Mouse (Mus musculus): ENCODE measurements around the gene Rev3l.
"Not testable (repeated sequence)": the region's sequence is repeated elsewhere in the genome, so short reads cannot be mapped to it uniquely, and the experiment has no call there.

Rev3l gene

DNA sequence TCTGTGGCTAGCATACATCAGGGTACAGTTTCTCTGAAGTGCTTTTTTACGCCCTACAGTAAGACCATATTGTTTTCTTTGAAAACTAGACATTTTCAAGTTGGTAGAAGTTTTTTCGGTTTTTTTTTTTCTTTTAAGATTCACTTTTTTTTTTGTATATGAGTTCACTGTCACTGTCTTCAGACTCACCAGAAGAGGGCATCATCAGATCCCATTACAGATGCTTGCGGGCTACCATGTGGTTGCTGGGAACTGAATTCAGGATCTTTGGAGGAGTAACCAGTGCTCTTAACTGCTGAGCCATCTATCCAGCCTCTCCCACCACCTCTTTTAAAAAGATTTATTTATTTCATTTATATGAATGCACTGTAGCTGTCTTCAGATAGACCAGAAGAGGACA is 45.0 kb downstream of the Rev3l start:
- in situ Hi-C loops (cut with MboI; ENCODE audit: unreplicated experiment in 2 of 2) = no loop called here

DNA sequence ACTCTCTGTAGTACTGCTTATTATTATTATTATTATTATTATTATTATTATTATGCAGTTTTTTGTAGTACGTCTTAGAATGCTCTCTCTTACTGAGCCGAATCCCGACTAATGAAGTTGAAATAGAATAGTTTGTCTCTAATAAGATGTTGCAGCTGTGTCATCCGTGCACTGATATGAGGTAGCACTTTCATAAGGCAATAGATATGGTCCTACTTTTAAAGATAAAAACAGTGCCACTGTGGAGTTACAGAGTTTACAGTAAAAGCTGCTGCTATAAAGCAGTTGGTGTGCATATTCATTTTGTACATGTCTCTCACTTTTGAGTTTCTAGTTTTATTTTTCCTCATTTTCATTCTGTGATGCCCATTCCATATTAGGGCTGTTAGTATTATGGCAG is 46.4 kb downstream of the Rev3l start:
- in situ Hi-C loops (cut with MboI; ENCODE audit: unreplicated experiment in 2 of 2) = no loop called here

DNA sequence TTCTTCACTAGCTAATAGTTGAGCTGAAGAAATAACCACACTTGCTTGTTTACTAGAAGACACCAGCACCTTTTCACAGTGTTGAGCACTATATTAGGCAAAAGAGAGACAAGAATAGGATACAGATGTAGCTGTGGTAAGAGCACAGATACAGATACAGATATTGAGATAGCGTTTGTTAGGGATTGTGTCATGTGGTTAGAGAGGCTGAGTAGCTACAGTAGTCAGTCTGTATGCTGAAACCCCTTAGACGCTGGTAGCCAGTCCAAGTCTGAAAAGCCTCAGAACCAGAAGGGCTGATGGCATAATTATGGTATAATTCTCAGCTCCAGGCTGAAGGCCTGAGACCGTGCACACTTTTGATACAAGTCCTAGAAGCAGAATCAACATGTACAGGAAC is 53.3 kb downstream of the Rev3l start:
- in situ Hi-C loops (cut with MboI; ENCODE audit: unreplicated experiment in 2 of 2) = no loop called here

GRCm38 (mm10) chr10:39793295-39793694 is 61.4 kb downstream of the Rev3l start:
- in situ Hi-C loops (cut with MboI; ENCODE audit: unreplicated experiment in 2 of 2) = no loop called here

- in situ Hi-C loops (cut with MboI; ENCODE audit: unreplicated experiment in 2 of 2) = loop anchor here (25.0 kb wide), 3 partner anchors 401 to 726 kb away; partner anchors contain the start of gene Ccn6 (in 2 of the 2)
These were observed 79.6 kb downstream of the Rev3l start for GRCm38 (mm10) chr10:39811507-39811906.

GRCm38 (mm10) chr10:39842621-39843020 is 110.7 kb downstream of the Rev3l start:
- in situ Hi-C loops (cut with MboI; ENCODE audit: unreplicated experiment in 2 of 2) = no loop called here

DNA sequence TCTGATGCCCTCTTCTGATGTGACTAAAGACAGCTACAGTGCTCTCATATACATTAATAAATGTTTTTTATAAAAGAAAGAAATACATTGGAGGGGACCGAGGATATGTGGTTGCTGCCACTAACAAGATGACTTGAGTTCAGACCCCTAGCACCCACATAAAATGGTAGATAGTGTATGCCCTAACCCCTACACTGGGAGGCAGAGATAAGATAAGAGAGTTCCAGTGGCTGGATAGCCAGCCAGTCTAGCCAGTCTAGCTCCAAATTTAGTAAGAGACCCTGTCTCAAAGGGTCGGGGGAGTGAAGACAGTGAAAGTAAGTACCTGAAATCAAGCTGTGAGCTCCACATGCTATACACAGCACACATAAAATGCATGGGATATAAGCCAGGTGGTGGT is 133.6 kb downstream of the Rev3l start:
- in situ Hi-C loops (cut with MboI; ENCODE audit: unreplicated experiment in 2 of 2) = no loop called here

GRCm38 (mm10) chr10:39888621-39889020 is 156.7 kb downstream of the Rev3l start:
- in situ Hi-C loops (cut with MboI; ENCODE audit: unreplicated experiment in 2 of 2) = no loop called here

DNA sequence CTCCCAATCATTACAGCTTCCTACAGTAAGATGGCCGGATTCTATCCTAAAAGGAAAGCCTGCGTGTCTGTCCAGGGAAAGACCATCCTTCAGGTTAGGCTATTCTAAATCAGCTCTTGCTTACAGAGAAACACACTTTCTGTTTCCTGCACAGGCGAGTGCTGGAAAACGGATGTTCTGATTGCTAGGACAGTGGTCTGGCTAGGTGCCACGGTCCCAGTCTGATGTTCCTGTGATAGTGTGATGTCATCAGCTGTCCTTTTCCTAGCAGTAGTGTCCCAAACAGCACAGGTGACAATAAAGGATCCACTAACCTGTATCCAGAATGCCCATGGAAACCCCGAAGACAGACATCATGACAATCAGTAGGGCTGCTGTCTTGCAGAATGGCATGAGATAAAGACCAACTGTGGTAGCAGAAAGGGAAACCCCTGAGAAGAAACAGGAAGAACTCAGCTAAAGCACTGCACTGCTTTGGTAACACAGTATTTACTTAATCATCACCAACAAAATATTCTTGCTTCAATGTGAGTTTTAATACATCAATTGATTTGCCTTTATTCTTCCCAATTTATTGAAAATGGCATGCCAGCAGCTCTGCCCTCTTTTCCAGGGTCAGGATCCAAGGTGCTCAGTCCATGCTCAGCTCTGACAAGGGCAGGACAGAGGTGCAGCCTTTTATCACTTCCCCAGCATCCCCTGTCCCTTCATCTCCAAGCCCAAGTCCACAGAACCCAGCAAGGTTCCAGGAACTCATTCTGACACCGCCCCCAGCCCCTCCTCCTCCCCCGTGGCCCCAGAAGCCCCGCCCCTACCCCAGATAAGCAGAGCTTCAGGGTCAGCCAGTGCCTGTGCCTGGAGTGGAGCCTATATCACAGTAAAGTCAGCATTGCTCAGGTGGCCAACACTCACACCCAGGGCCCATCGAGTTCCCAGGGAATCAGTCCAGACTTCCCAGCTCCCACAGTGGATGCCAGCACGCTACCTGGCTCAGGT is 162.1 kb downstream of the Rev3l start:
- in situ Hi-C loops (cut with MboI; ENCODE audit: unreplicated experiment in 2 of 2) = no loop called here

DNA sequence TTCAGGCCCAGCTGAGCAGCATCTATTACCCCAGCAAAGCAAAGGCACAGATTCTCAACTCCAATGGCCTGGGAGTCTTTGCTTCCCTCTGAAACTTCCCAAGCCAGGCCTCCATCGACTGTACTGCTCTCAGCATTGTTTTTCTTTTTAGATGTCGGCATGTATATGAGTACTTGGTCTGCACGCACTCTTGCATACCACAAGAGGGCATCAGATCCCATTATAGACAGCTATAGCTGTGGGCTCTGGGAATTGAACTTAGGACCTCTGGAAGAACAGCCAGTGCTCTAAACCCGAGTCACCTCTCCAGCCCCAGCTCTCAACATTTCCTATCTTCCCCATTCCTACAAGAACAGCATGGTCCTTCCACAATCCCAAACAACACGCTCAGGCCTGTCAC is 164.6 kb downstream of the Rev3l start:
- in situ Hi-C loops (cut with MboI; ENCODE audit: unreplicated experiment in 2 of 2) = no loop called here

DNA sequence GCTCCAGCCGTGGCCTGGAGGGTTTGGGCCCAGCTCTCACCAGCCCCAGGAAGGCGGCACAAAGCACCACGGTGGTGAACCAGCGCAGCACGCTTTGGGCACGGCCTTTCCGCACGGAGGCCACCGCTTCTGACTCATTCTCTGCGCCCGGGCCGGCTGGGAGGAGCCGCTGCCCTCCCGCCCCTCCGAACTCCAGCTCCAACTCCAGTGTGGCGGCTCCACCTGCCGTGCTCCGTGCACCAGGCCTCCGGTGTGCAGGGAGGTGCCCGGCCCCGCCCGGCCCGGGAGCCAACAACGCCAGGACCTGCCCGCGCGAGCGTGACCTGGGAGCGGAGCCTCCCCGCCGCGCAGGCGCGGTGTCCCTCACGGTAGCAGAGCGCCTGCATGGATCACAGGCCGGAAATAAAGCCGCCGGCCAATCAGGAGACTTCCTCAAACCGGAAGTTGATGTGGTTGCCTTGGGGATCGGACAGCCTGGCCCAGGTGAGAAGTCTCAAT is 167.0 kb downstream of the Rev3l start, which contains the start of gene Mfsd4b4:
Gene Mfsd4b4, minus strand, starts transcription at position 365 of the 498 bp plus-strand sequence.
- in situ Hi-C loops (cut with MboI; ENCODE audit: unreplicated experiment in 2 of 2) = no loop called here

DNA sequence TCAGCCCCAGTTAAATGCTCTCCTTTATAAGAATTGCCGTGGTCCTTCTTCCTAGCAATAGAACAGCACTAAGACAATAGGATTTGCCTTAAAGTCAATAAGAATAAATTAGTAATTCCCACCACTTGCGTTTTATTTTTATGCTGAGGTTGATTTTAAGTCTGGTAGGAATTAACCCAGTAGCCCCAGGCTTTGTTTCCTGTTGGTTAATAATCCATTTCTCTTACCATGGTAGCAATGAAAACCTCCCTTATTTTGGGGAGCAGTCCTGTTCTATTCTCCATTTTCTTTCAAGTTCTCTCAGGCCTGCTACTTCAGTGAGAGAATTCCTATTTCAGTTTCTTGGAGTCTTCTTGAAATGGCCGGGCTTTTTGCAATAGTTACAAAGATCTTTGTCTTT is 172.3 kb downstream of the Rev3l start:
- in situ Hi-C loops (cut with MboI; ENCODE audit: unreplicated experiment in 2 of 2) = no loop called here

GRCm38 (mm10) chr10:39906799-39907658 is 175.1 kb downstream of the Rev3l start:
- in situ Hi-C loops (cut with MboI; ENCODE audit: unreplicated experiment in 2 of 2) = no loop called here

GRCm38 (mm10) chr10:39908768-39909441 is 177.0 kb downstream of the Rev3l start:
- in situ Hi-C loops (cut with MboI; ENCODE audit: unreplicated experiment in 2 of 2) = no loop called here

DNA sequence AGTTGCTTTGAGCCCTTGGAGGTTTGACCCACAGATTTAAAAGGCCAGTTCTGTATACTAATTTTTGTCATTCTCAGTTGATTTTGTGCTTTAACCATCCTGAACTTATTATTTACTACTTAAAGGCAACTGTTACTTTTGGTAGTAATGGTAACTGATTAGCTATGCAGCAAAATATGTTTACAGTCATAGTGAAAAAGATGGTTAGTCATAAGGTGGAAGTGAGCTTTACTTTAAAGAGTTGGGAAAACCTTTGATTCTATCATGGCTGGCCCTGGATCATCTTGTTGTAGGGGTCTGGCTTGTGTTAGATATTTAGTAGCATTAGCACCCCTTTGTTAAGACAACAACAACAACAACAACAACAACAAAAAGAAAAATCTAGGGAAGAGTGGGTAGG is 180.7 kb downstream of the Rev3l start:
- in situ Hi-C loops (cut with MboI; ENCODE audit: unreplicated experiment in 2 of 2) = no loop called here

- in situ Hi-C loops (cut with MboI; ENCODE audit: unreplicated experiment in 2 of 2) = not testable (repeated sequence)
These were observed 192.6 kb downstream of the Rev3l start for GRCm38 (mm10) chr10:39924556-39924955.

All from v-Abl transformed pro-B cells (cell line).